Mouse (Mus musculus) ES-E14 (cell line): ENCODE measurements around the gene Arl4a. TPM values are rescaled to one million over a fixed set of nuclear protein-coding genes. Genes with fewer than 3 reads are reported as not detected.
A peak's percentile ranks its signal among the peaks of the same experiment; 100 is the strongest.

ENCODE experiments used
- DNase-seq: peaks from one replicate; pipeline ENCODE4 v3.0.0-alpha.2; 2013; ENCODE audit warnings: low read depth, low spot score
- H3K27ac ChIP-seq: 2 replicates; pipeline ENCODE4 v1.5.1; 2012; ENCODE audit warnings: low read depth, mild to moderate bottlenecking, low read length, moderate library complexity, mixed read lengths; ENCODE audit not compliant: poor library complexity, insufficient read depth, severe bottlenecking
- H3K36me3 ChIP-seq: 2 replicates; pipeline ENCODE4 v1.6.1; 2012; ENCODE audit warnings: mild to moderate bottlenecking, low read length, moderate library complexity, mixed read lengths; ENCODE audit not compliant: control insufficient read depth, poor library complexity, insufficient read depth, severe bottlenecking
- H3K4me1 ChIP-seq, 2 experiments: fragments of 150-350 bp in 1 of 2; sonication (generic) in 1 of 2; 2 replicates each; pipeline ENCODE4 v1.6.1; 2012; ENCODE audit warnings: low read length in 2 of 2, mild to moderate bottlenecking in 1 of 2, mixed read lengths in 1 of 2; ENCODE audit not compliant: control insufficient read depth in 2 of 2, insufficient read depth in 2 of 2, poor library complexity in 1 of 2
- H3K4me3 ChIP-seq, 2 experiments: fragments of 150-350 bp in 1 of 2; sonication (generic) in 1 of 2; 2 replicates each; pipeline ENCODE4 v1.5.1; 2012; ENCODE audit warnings: low read length in 2 of 2, low read depth in 1 of 2, mild to moderate bottlenecking in 1 of 2, mixed read lengths in 1 of 2; ENCODE audit not compliant: insufficient read depth in 1 of 2, poor library complexity in 1 of 2, severe bottlenecking in 1 of 2
- H3K9ac ChIP-seq: 2 replicates; pipeline ENCODE4 v1.6.1; 2012; ENCODE audit warnings: low read depth, mild to moderate bottlenecking, low read length, mixed read lengths; ENCODE audit not compliant: poor library complexity, insufficient read depth, severe bottlenecking
- H3K9me3 ChIP-seq: fragments of 150-350 bp; sonication (generic); 2 replicates; pipeline ENCODE4 v1.6.1; 2012; ENCODE audit warnings: low read depth, mild to moderate bottlenecking, low read length; ENCODE audit not compliant: control insufficient read depth, insufficient read depth
- CHD2 ChIP-seq: IDR thresholded peaks from 2 replicates; pipeline ENCODE4 v1.6.1; 2014; ENCODE audit warnings: mild to moderate bottlenecking, low read depth, low read length, inconsistent platforms
- HCFC1 ChIP-seq: IDR thresholded peaks from 2 replicates; pipeline ENCODE4 v1.6.1; 2012; ENCODE audit warnings: low read length, inconsistent platforms, borderline replicate concordance; ENCODE audit not compliant: insufficient read depth
- MAFK ChIP-seq: IDR thresholded peaks from 2 replicates; pipeline ENCODE4 v1.6.1; 2014; ENCODE audit warnings: mild to moderate bottlenecking, low read depth, low read length, inconsistent platforms; ENCODE audit not compliant: insufficient read depth
- ZC3H11A ChIP-seq: IDR thresholded peaks from 2 replicates; pipeline ENCODE4 v1.6.1; 2012; ENCODE audit warnings: low read depth, mild to moderate bottlenecking, inconsistent platforms, low read length, borderline replicate concordance
- ZNF384 ChIP-seq: IDR thresholded peaks from 2 replicates; pipeline ENCODE4 v1.6.1; 2012; ENCODE audit warnings: low read depth, low read length, inconsistent platforms
- in situ Hi-C, 2 experiments: fragments of 600-800 bp; cut with MboI; formaldehyde crosslinking; loops; one replicate each; pipeline ENCODE4 v1.15.1; 2025; ENCODE audit warnings: low sequenced_read_pairs in 2 of 2, inconsistent platforms in 1 of 2; ENCODE audit not compliant: unreplicated experiment in 2 of 2
- total RNA-seq: library from RNA; depleted of rRNA; stranded (reverse); fragments of 300-350 nt; gene quantifications from 2 replicates; pipeline ENCODE4 v1.2.3, GENCODE M21; 2012

Gene Arl4a
- total RNA-seq, 1 experiment = 20.2 TPM

DNA sequence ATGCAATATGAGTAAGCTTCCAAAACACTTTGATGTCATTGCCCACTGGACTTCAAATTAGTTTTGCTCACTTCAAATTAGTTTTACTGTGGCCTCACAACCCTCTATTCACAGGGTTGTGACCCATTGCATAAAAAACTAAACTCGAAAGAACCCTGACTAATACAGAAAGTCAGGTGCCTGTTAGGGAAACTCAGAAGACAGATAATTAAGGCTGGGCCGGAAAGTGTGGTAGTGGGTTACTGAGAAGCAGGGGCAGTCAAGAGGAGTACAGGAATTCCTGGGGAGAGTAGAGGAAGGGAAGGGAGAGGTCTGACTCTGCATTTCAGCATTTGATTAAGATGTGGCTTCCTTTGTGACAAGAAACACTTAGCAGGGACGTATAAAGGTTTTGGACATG, 29.4 kb downstream of the Arl4a start:
- in situ Hi-C loops = no loop called here
- Histone ChIP-seq H3K36me3 (no peaks in the 10 kb centered on the region), H3K4me1 (no peaks in the 10 kb centered on the region; a peak in 2 of 4 replicates), H3K9me3 (no peaks in the 10 kb centered on the region), H3K4me3 (no peak overlapping the region), H3K9ac (no peak overlapping the region), H3K27ac (no peak overlapping the region)
- no peak for TF ChIP-seq ZC3H11A
- TF ChIP-seq ZNF384 = no peak
- no peak for TF ChIP-seq CHD2
- no peak for TF ChIP-seq HCFC1
- TF ChIP-seq MAFK = no peak
- no peak for DNase-seq

DNA sequence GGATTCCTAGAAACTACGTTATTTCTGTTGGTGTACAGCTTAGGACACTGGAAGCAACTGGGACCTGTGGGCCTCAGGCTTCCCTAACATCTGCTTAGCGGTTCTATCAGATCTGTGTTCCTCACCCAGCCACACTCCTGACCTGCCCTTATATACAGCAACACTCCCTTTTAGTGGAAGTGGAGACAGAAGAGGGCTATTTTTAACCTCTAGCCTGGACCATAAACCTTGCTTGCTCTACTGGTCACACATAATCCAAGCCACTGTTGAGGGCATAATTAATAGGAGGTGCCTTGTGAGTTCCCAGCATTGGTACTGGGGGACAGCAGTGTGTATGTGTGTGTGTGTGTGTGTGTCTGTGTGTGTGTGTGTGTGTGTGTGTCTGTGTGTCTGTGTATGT, 33.1 kb downstream of the Arl4a start:
- peaks cover 0 to 2% of the 10 kb centered on the region in 2 experiments; a peak in 1 of 4 replicates for H3K4me1 ChIP-seq
- in situ Hi-C loops = no loop called here
- H3K9me3 ChIP-seq = no peaks in the 10 kb centered on the region
- H3K9ac ChIP-seq = no peak overlapping the region
- no peak overlapping the region for H3K27ac ChIP-seq
- no peak for TF ChIP-seq ZC3H11A
- TF ChIP-seq MAFK = no peak
- no peak for TF ChIP-seq ZNF384
- no peak for TF ChIP-seq HCFC1
- no peak for TF ChIP-seq CHD2
- no peak for DNase-seq
- no peaks in the 10 kb centered on the region for H3K36me3 ChIP-seq
- H3K4me3 ChIP-seq = no peak overlapping the region

DNA sequence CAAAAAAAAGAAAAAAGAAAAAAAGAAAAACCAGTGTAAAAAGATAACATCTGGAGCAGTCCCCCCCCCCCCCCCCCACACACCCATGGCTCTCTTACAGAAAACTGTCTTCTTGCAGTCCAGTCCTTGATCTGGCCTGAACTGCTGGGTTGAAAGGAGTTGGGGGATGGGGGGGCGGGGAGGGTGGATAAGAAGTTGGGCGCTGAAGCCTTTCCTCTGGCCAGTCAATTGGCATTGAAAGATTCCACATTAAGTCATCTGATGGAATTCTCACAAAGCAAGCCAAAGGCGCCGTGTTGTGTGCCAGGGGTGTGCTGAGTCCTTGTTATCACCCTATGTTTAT, 39.0 kb downstream of the Arl4a start:
- H3K4me1 ChIP-seq = peaks cover 17 to 29% of the 10 kb centered on the region in 2 experiments
- peak overlapping the region in 1 of 2 experiments; percentile 45; a peak in 2 of 4 replicates for H3K4me3 ChIP-seq
- H3K9ac ChIP-seq = no peak overlapping the region
- H3K27ac ChIP-seq = peak overlapping the region; percentile 67
- in situ Hi-C loops = no loop called here
- H3K9me3 ChIP-seq = no peaks in the 10 kb centered on the region
- no peak for DNase-seq
- H3K36me3 ChIP-seq = no peaks in the 10 kb centered on the region
- no peak for TF ChIP-seq ZNF384
- no peak for TF ChIP-seq CHD2
- TF ChIP-seq HCFC1 = no peak
- no peak for TF ChIP-seq MAFK
- no peak for TF ChIP-seq ZC3H11A

DNA sequence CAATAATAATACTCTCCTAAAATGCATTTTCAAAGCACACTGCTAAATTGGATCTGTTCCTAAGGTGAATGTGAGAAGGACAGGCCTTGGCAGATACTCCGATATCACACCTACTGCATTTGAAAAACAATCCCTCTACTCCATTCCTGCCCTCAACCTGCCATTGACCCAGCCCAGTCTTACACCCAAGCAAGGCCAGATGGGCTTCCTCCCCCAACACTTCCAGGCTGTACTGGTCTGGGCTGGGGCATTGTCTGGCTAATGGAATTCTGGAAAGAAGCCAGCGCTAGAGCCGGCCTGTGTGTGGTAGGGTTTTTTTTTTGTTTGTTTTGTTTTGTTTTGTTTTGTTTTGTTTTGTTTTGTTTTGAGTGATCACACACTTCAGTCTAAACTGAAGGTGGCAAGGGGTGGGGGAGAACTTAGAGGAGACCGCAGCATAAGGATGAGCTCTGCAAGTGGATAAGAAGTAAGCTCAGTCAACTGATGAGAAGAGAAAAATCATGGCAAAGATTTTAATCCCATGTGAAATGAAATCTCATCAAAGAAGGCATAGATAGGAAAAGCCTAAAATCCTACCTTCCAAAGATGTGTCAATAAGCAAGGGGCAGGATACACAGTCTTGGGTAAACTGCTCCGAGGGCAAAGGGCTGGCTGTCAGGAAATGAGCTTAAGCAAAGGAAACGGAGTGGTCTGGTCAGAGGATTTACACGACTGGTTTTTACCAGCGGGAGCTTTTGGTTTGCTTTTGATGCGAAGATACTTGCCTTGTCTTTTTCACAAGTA, 39.6 kb downstream of the Arl4a start:
- Histone ChIP-seq H3K9ac (no peak overlapping the region; the same call in 1 of the 2 replicates), H3K36me3 (no peaks in the 10 kb centered on the region), H3K4me3 (peak overlapping the region; percentile 7 to 45; a peak in 3 of 4 replicates), H3K9me3 (no peaks in the 10 kb centered on the region), H3K4me1 (peaks cover 19 to 29% of the 10 kb centered on the region in 2 experiments), H3K27ac (peak overlapping the region; percentile 67)
- TF ChIP-seq ZNF384 (peak; percentile 72; the same call in 1 of the 2 replicates), ZC3H11A (no peak)
- peak; percentile 80 for DNase-seq
- in situ Hi-C loops = no loop called here

DNA sequence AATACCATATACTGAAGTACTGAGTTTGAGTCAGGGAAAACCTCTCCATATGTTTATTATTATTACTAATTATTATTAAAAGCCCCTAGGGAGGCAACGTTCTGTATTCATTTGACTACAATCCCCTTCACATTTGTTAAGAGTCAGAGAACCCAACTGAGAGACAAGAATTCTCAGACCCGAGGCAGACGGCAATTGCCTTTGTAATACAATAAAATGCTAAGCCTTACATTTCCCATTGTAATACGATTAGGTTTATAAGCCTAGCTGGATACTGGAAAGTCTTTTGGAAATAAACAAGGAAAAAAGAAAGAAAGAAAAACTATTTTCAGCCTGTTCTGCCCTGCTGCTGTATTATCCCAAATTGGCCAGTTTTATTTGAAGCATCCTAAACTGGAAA, 40.2 kb downstream of the Arl4a start:
- no peak for DNase-seq
- Histone ChIP-seq H3K27ac (peak overlapping the region; percentile 83; the same call in 1 of the 2 replicates), H3K4me3 (peak overlapping the region in 1 of 2 experiments; percentile 7; a peak in 2 of 4 replicates), H3K4me1 (peaks cover 19 to 29% of the 10 kb centered on the region in 2 experiments), H3K36me3 (no peaks in the 10 kb centered on the region), H3K9ac (no peak overlapping the region), H3K9me3 (no peaks in the 10 kb centered on the region)
- in situ Hi-C loops = no loop called here
- TF ChIP-seq ZC3H11A (no peak), MAFK (no peak), ZNF384 (no peak), HCFC1 (no peak), CHD2 (no peak; the same call in 1 of the 2 replicates)
